Mouse (Mus musculus): ENCODE measurements at regions not wholly inside any gene's neighbourhood (a gene's known extent, or its start where the extent isn't known, plus 50 kb on each side); places are given as distances from the start of the nearest gene placed in this dataset.

- peaks cover 7% of the 10 kb centered on the region for H3K27me3 ChIP-seq (ENCODE audit: insufficient read depth, low read length)
- H3K36me3 ChIP-seq (replicated peaks) = no peaks in the 10 kb centered on the region
- H3K4me1 ChIP-seq (ENCODE audit: insufficient read depth, low read depth, low read length) = peaks cover under 1% of the 10 kb centered on the region; the same call in 1 of the 2 replicates
- H3K9me3 ChIP-seq (replicated peaks) = peaks cover 3% of the 10 kb centered on the region
- no peak for ATAC-seq (ENCODE audit: extremely low read depth, insufficient number of reproducible peaks, low FRiP score, poor library complexity, severe bottlenecking)
- TF ChIP-seq GATA1 (IDR thresholded peaks at IDR 0.05; ENCODE audit: borderline replicate concordance, low read length) (no peak), TAL1 (conservative IDR thresholded peaks at IDR 0.05; ENCODE audit: low read depth, low read length) (no peak), GATA2 (IDR thresholded peaks at IDR 0.05; ENCODE audit: borderline replicate concordance, low read depth, low read length) (no peak)
- no peak overlapping the region for H3K4me3 ChIP-seq (ENCODE audit: low read depth, low read length)
- no peak for DNase-seq (ENCODE audit: low spot score)
Measured at GRCm38 (mm10) chr11:79831591-79832320, 130.4 kb downstream of the Utp6 start.

- ATAC-seq (ENCODE audit: extremely low read depth, insufficient number of reproducible peaks, low FRiP score, poor library complexity, severe bottlenecking) = no peak
- H3K4me3 ChIP-seq (ENCODE audit: low read depth, low read length) = no peak overlapping the region
- no peak for DNase-seq (ENCODE audit: low spot score)
- TF ChIP-seq CTCF (IDR thresholded peaks at IDR 0.05; ENCODE audit: low read depth, low read length) (no peak), TAL1 (conservative IDR thresholded peaks at IDR 0.05; ENCODE audit: low read depth, low read length) (no peak), GATA2 (IDR thresholded peaks at IDR 0.05; ENCODE audit: borderline replicate concordance, low read depth, low read length) (no peak), POLR2AphosphoS5 (IDR thresholded peaks at IDR 0.05; ENCODE audit: insufficient replicate concordance, low read depth, low read length) (no peak), GATA1 (IDR thresholded peaks at IDR 0.05; ENCODE audit: borderline replicate concordance, low read length) (no peak)
- no peaks in the 10 kb centered on the region for H3K4me1 ChIP-seq (ENCODE audit: insufficient read depth, low read depth, low read length)
- peaks cover 7% of the 10 kb centered on the region for H3K27me3 ChIP-seq (ENCODE audit: insufficient read depth, low read length)
- peaks cover 3% of the 10 kb centered on the region for H3K9me3 ChIP-seq (replicated peaks)
- H3K36me3 ChIP-seq (replicated peaks) = no peaks in the 10 kb centered on the region
Measured at GRCm38 (mm10) chr11:79830567-79831055, 131.6 kb downstream of the Utp6 start.

GRCm38 (mm10) chr11:79827034-79827433 lies 135.2 kb downstream of the Utp6 start:
- peaks cover 4% of the 10 kb centered on the region for H3K27me3 ChIP-seq (ENCODE audit: insufficient read depth, low read length)
- H3K4me1 ChIP-seq (ENCODE audit: insufficient read depth, low read depth, low read length) = peaks cover 4% of the 10 kb centered on the region; the same call in 1 of the 2 replicates
- no peak for DNase-seq (ENCODE audit: low spot score)
- ATAC-seq (ENCODE audit: extremely low read depth, insufficient number of reproducible peaks, low FRiP score, poor library complexity, severe bottlenecking) = no peak
- TF ChIP-seq POLR2AphosphoS5 (IDR thresholded peaks at IDR 0.05; ENCODE audit: insufficient replicate concordance, low read depth, low read length) = no peak
- TF ChIP-seq TAL1 (conservative IDR thresholded peaks at IDR 0.05; ENCODE audit: low read depth, low read length) = no peak
- TF ChIP-seq GATA2 (IDR thresholded peaks at IDR 0.05; ENCODE audit: borderline replicate concordance, low read depth, low read length) = no peak
- TF ChIP-seq CTCF (IDR thresholded peaks at IDR 0.05; ENCODE audit: low read depth, low read length) = no peak
- H3K36me3 ChIP-seq (replicated peaks) = no peaks in the 10 kb centered on the region
- H3K4me3 ChIP-seq (ENCODE audit: low read depth, low read length) = no peak overlapping the region
- peaks cover 3% of the 10 kb centered on the region for H3K9me3 ChIP-seq (replicated peaks)

GRCm38 (mm10) chr11:79825881-79826280 lies 136.3 kb downstream of the Utp6 start:
- peaks cover 4% of the 10 kb centered on the region for H3K27me3 ChIP-seq (ENCODE audit: insufficient read depth, low read length)
- H3K4me3 ChIP-seq (ENCODE audit: low read depth, low read length) = no peak overlapping the region
- TF ChIP-seq POLR2AphosphoS5 (IDR thresholded peaks at IDR 0.05; ENCODE audit: insufficient replicate concordance, low read depth, low read length) (no peak), TAL1 (conservative IDR thresholded peaks at IDR 0.05; ENCODE audit: low read depth, low read length) (no peak), CTCF (IDR thresholded peaks at IDR 0.05; ENCODE audit: low read depth, low read length) (no peak), GATA2 (IDR thresholded peaks at IDR 0.05; ENCODE audit: borderline replicate concordance, low read depth, low read length) (no peak), GATA1 (IDR thresholded peaks at IDR 0.05; ENCODE audit: borderline replicate concordance, low read length) (no peak)
- no peak for ATAC-seq (ENCODE audit: extremely low read depth, insufficient number of reproducible peaks, low FRiP score, poor library complexity, severe bottlenecking)
- peaks cover 3% of the 10 kb centered on the region for H3K9me3 ChIP-seq (replicated peaks)
- H3K4me1 ChIP-seq (ENCODE audit: insufficient read depth, low read depth, low read length) = peaks cover 4% of the 10 kb centered on the region; the same call in 1 of the 2 replicates
- no peak for DNase-seq (ENCODE audit: low spot score)
- no peaks in the 10 kb centered on the region for H3K36me3 ChIP-seq (replicated peaks)

GRCm38 (mm10) chr11:79823631-79824310 lies 138.4 kb downstream of the Utp6 start:
- Histone ChIP-seq H3K4me3 (ENCODE audit: low read depth, low read length) (no peak overlapping the region), H3K4me1 (ENCODE audit: insufficient read depth, low read depth, low read length) (peaks cover 4% of the 10 kb centered on the region; the same call in 1 of the 2 replicates), H3K27me3 (ENCODE audit: insufficient read depth, low read length) (no peaks in the 10 kb centered on the region; the same call in 1 of the 2 replicates), H3K36me3 (replicated peaks) (no peaks in the 10 kb centered on the region), H3K9me3 (replicated peaks) (peaks cover 3% of the 10 kb centered on the region)
- DNase-seq (ENCODE audit: low spot score) = no peak
- no peak for ATAC-seq (ENCODE audit: extremely low read depth, insufficient number of reproducible peaks, low FRiP score, poor library complexity, severe bottlenecking)
- no peak for TF ChIP-seq TAL1 (conservative IDR thresholded peaks at IDR 0.05; ENCODE audit: low read depth, low read length)
- no peak for TF ChIP-seq GATA1 (IDR thresholded peaks at IDR 0.05; ENCODE audit: borderline replicate concordance, low read length)

GRCm38 (mm10) chr11:79821986-79822385 lies 140.2 kb downstream of the Utp6 start:
- Histone ChIP-seq H3K9me3 (replicated peaks) (no peaks in the 10 kb centered on the region), H3K36me3 (replicated peaks) (no peaks in the 10 kb centered on the region), H3K4me3 (ENCODE audit: low read depth, low read length) (no peak overlapping the region), H3K4me1 (ENCODE audit: insufficient read depth, low read depth, low read length) (peaks cover 4% of the 10 kb centered on the region; the same call in 1 of the 2 replicates), H3K27me3 (ENCODE audit: insufficient read depth, low read length) (peaks cover 3% of the 10 kb centered on the region; the same call in 1 of the 2 replicates)
- no peak for TF ChIP-seq TAL1 (conservative IDR thresholded peaks at IDR 0.05; ENCODE audit: low read depth, low read length)
- no peak for TF ChIP-seq GATA2 (IDR thresholded peaks at IDR 0.05; ENCODE audit: borderline replicate concordance, low read depth, low read length)
- TF ChIP-seq CTCF (IDR thresholded peaks at IDR 0.05; ENCODE audit: low read depth, low read length) = no peak
- no peak for TF ChIP-seq POLR2AphosphoS5 (IDR thresholded peaks at IDR 0.05; ENCODE audit: insufficient replicate concordance, low read depth, low read length)
- TF ChIP-seq GATA1 (IDR thresholded peaks at IDR 0.05; ENCODE audit: borderline replicate concordance, low read length) = no peak
- DNase-seq (ENCODE audit: low spot score) (no peak), ATAC-seq (ENCODE audit: extremely low read depth, insufficient number of reproducible peaks, low FRiP score, poor library complexity, severe bottlenecking) (no peak)

Measured in G1E (cell line).